Mouse (Mus musculus) testis, adult 2 months (tissue): Measurements from ENCODE around the gene Sccpdh. TPM values are rescaled to one million over a fixed set of nuclear protein-coding genes. Genes with fewer than 3 reads are reported as not detected.
A peak's percentile ranks its signal among the peaks of the same experiment; 100 is the strongest.

Experiments
- H3K27ac ChIP-seq: fragments of 200-500 bp; 2 replicates; pipeline ENCODE4 v1.5.1; 2012; ENCODE audit warnings: low read depth, low read length; ENCODE audit not compliant: control insufficient read depth, insufficient read depth
- H3K27me3 ChIP-seq: fragments of 200-500 bp; 2 replicates; pipeline ENCODE4 v1.6.1; 2012; ENCODE audit warnings: mild to moderate bottlenecking, low read length, moderate library complexity; ENCODE audit not compliant: control insufficient read depth, insufficient read depth
- H3K36me3 ChIP-seq: fragments of 200-500 bp; 2 replicates; pipeline ENCODE4 v1.6.1; 2012; ENCODE audit warnings: mild to moderate bottlenecking, low read length; ENCODE audit not compliant: control insufficient read depth, insufficient read depth
- H3K4me1 ChIP-seq: fragments of 200-500 bp; 2 replicates; pipeline ENCODE4 v1.6.1; 2012; ENCODE audit warnings: low read length; ENCODE audit not compliant: control insufficient read depth, insufficient read depth
- H3K4me3 ChIP-seq: fragments of 200-500 bp; 2 replicates; pipeline ENCODE4 v1.5.1; 2012; ENCODE audit warnings: low read depth, mild to moderate bottlenecking, low read length, moderate library complexity, mixed read lengths; ENCODE audit not compliant: control insufficient read depth
- CTCF ChIP-seq: fragments of 200-500 bp; IDR thresholded peaks from 2 replicates; pipeline ENCODE4 v1.5.1; 2012; ENCODE audit warnings: low read depth, mild to moderate bottlenecking, inconsistent platforms, low read length, moderate library complexity; ENCODE audit not compliant: control insufficient read depth, insufficient read depth, insufficient replicate concordance
- POLR2A ChIP-seq: fragments of 200-500 bp; IDR thresholded peaks from 2 replicates; pipeline ENCODE4 v1.6.1; 2012; ENCODE audit warnings: low read depth, mild to moderate bottlenecking, inconsistent platforms, low read length, moderate library complexity; ENCODE audit not compliant: control insufficient read depth
- polyA plus RNA-seq: library from polyadenylated mRNA; depleted of rRNA; stranded (reverse); fragments of >200 nt; gene quantifications from 2 replicates; pipeline ENCODE4 v1.2.3, GENCODE M21; 2012

Gene Sccpdh
- polyA plus RNA-seq, 1 experiment: 222 TPM

DNA sequence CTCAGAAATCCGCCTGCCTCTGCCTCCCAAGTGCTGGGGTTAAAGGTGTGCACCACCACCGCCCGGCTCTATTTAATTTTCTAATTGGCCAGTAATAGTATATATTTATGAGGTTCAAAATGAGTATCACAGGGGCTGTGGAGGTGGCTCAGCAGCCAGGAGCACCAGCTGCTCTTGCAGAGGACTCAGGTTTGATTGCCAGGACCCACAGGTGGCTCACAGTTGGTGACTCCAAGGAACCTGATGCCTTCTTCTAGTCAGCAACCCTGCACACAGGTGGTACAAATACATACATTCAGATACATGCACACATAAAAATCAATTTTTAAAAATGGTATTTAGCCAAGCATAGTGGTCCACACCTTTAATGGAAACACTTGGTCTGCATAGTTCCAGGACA lies 20.0 kb downstream of the Sccpdh start:
- no peaks in the 10 kb centered on the region for H3K4me1 ChIP-seq
- H3K4me3 ChIP-seq: no peak overlapping the region
- no peak overlapping the region for H3K27ac ChIP-seq
- peaks cover 2% of the 10 kb centered on the region for H3K36me3 ChIP-seq
- H3K27me3 ChIP-seq: no peaks in the 10 kb centered on the region
- TF ChIP-seq POLR2A: no peak
- TF ChIP-seq CTCF: no peak

DNA sequence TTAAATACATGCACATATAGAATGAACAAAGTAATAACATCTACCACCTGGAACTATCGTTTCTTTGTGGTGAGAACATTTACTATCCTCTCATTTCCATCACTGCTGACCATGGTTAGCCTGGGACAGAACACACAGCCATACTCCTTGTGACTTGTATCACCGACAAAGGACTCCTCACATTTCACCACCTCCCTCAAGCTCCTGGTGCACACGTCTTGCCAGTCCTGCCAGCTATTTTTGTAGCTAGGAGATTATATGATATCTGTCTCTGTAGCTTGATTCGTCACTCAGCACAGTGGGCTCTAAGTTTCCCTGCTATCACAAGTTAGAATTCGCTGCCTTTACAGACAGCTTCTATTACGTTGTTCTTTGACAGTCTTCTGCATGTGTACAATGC lies 20.4 kb downstream of the Sccpdh start:
- Histone ChIP-seq H3K36me3 (peaks cover 2% of the 10 kb centered on the region), H3K27ac (no peak overlapping the region), H3K4me1 (no peaks in the 10 kb centered on the region), H3K4me3 (no peak overlapping the region), H3K27me3 (no peaks in the 10 kb centered on the region)
- no peak for TF ChIP-seq POLR2A
- TF ChIP-seq CTCF: no peak

- Histone ChIP-seq H3K27ac (no peak overlapping the region), H3K4me1 (no peaks in the 10 kb centered on the region), H3K4me3 (no peak overlapping the region), H3K36me3 (peaks cover 2% of the 10 kb centered on the region), H3K27me3 (no peaks in the 10 kb centered on the region)
- TF ChIP-seq CTCF: no peak
- no peak for TF ChIP-seq POLR2A
Measured at GRCm38 (mm10) chr1:179688914-179689313, 20.9 kb downstream of the Sccpdh start.

- no peaks in the 10 kb centered on the region for H3K27me3 ChIP-seq
- peaks cover 2% of the 10 kb centered on the region for H3K36me3 ChIP-seq
- no peak overlapping the region for H3K27ac ChIP-seq
- no peak overlapping the region for H3K4me3 ChIP-seq
- H3K4me1 ChIP-seq: no peaks in the 10 kb centered on the region
- TF ChIP-seq POLR2A (no peak), CTCF (no peak)
Measured at GRCm38 (mm10) chr1:179689479-179689878, 21.5 kb downstream of the Sccpdh start.

GRCm38 (mm10) chr1:179704150-179704549 lies 36.1 kb downstream of the Sccpdh start:
- H3K4me1 ChIP-seq: no peaks in the 10 kb centered on the region
- no peaks in the 10 kb centered on the region for H3K27me3 ChIP-seq
- no peak overlapping the region for H3K4me3 ChIP-seq
- H3K36me3 ChIP-seq: no peaks in the 10 kb centered on the region
- peak overlapping the region; percentile 61 for H3K27ac ChIP-seq
- no peak for TF ChIP-seq POLR2A
- TF ChIP-seq CTCF: no peak

DNA sequence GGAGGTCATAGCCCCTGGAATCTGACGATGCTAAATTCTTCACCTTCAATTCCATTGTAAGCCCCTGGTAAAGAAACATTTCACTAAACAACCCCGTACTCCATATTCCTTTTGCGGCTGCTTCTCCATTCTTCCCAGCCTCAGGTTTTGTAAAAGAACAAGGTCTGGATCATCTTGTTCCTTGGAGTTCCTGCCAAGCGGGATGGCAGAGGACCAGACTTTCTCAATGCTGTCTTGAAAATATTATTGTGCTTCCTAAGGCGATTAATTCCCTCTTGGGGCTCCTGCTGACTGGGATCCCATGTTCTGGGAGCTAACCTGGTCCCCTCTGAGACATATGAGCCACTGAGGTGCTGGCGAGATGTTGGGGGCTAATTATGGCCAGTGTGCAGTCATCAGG lies 37.1 kb downstream of the Sccpdh start:
- Histone ChIP-seq H3K4me3 (no peak overlapping the region), H3K27ac (peak overlapping the region; percentile 61)
- no peak for TF ChIP-seq CTCF
- no peak for TF ChIP-seq POLR2A

DNA sequence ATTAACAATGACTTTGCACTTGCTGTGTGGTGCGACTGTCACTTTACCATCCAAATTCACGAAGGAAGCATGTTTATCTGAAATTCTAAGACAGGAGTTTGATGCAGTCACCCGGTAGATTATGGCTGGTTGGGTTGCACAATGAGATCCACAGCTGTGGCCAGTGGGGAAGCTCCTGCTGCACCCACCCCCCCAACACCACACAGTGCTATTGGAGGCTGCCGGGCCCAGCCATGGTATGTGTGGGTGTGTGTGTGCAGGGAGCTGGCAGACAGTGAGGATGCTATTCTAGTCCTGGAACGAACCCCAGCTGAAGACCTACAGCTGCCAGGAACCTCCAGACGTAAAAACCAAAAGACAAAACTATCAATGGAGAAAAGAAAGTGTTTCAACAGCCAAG lies 41.4 kb downstream of the Sccpdh start:
- H3K4me1 ChIP-seq: no peaks in the 10 kb centered on the region
- H3K4me3 ChIP-seq: no peak overlapping the region
- H3K36me3 ChIP-seq: no peaks in the 10 kb centered on the region
- no peak for TF ChIP-seq CTCF
- no peak for TF ChIP-seq POLR2A
- no peak overlapping the region for H3K27ac ChIP-seq
- H3K27me3 ChIP-seq: no peaks in the 10 kb centered on the region

More for the DNA sequence above, 37.1 kb downstream of the Sccpdh start:
- H3K27me3 ChIP-seq: no peaks in the 10 kb centered on the region
- no peaks in the 10 kb centered on the region for H3K4me1 ChIP-seq
- no peaks in the 10 kb centered on the region for H3K36me3 ChIP-seq

GRCm38 (mm10) chr1:179710739-179711138 lies 42.7 kb downstream of the Sccpdh start:
- no peaks in the 10 kb centered on the region for H3K36me3 ChIP-seq
- no peak overlapping the region for H3K4me3 ChIP-seq
- no peak overlapping the region for H3K27ac ChIP-seq
- no peaks in the 10 kb centered on the region for H3K27me3 ChIP-seq
- 0 out of 2 replicates have a peak, but pooled peaks cover under 1% of the 10 kb centered on the region for H3K4me1 ChIP-seq
- TF ChIP-seq POLR2A (no peak), CTCF (no peak)
